Comparison of ENCODE assay signal across 25 mouse cellular contexts in genomic region chr8:126464071-126464470, GRCm38 (mm10). TPM values are rescaled to one million over a fixed set of nuclear protein-coding genes. Genes with fewer than 3 reads are reported as not detected.
DNase-seq lines count a peak whose midpoint lies in the region; ATAC-seq and TF ChIP-seq lines count a peak whose summit lies in the region.
"Had no signal": no experiment of that assay in that cellular context is flagged by ENCODE, and none has a peak within 500 bp of the region (broad histone marks: within the 10 kb centered on the region; RNA-seq: fewer than 3 reads in every experiment).

No protein-coding gene starts in this region.

- WGBS in liver, adult 2 months = 26% methylated on average over 7 of the region's 7 CpGs
- 73% methylated on average over 7 of the region's 7 CpGs for WGBS in liver, embryonic 12.5 days (ENCODE audit: insufficient replicate concordance)
- 62% methylated on average over 7 of the region's 7 CpGs for WGBS in liver, postnatal 0 days (ENCODE audit: insufficient replicate concordance)
- WGBS in liver, embryonic 11.5 days = 86% methylated on average over 7 of the region's 7 CpGs
- 39% methylated on average over 7 of the region's 7 CpGs for WGBS in intestine, postnatal 0 days
- 92% methylated on average over 7 of the region's 7 CpGs for WGBS in midbrain, embryonic 15.5 days

- no peak overlapping the region for H3K4me3 ChIP-seq in liver, adult 2 months (ENCODE audit: insufficient read depth, low read depth, low read length)
- H3K4me3 ChIP-seq in liver, embryonic 12.5 days = no peak overlapping the region
- H3K4me3 ChIP-seq in liver, postnatal 0 days (ENCODE audit: low read depth, low read length) = no peak overlapping the region
- no peak overlapping the region for H3K4me3 ChIP-seq in liver, embryonic 11.5 days (ENCODE audit: low read depth, low read length)
- H3K4me3 ChIP-seq in intestine, postnatal 0 days (ENCODE audit: low read depth, low read length) = no peak overlapping the region
- no peak overlapping the region for H3K4me3 ChIP-seq in midbrain, embryonic 15.5 days
- H3K4me3 ChIP-seq: embryonic facial prominence, embryonic 10.5 days; embryonic facial prominence, embryonic 12.5 days had no signal

- H3K36me3 ChIP-seq in liver, adult 2 months (ENCODE audit: control insufficient read depth, insufficient read depth, low read length) = peaks cover 13% of the 10 kb centered on the region; the same call in 1 of the 2 replicates
- peaks cover 84% of the 10 kb centered on the region for H3K36me3 ChIP-seq in liver, embryonic 12.5 days
- H3K36me3 ChIP-seq in liver, postnatal 0 days (replicated peaks; ENCODE audit: insufficient read depth, low read length) = peaks cover 34% of the 10 kb centered on the region
- peaks cover 21% of the 10 kb centered on the region for H3K36me3 ChIP-seq in liver, embryonic 11.5 days (ENCODE audit: control insufficient read depth, insufficient read depth, low read length)
- H3K36me3 ChIP-seq in intestine, postnatal 0 days (ENCODE audit: control insufficient read depth, insufficient read depth) = peaks cover 39% of the 10 kb centered on the region
- peaks cover 7% of the 10 kb centered on the region; the same call in 1 of the 2 replicates for H3K36me3 ChIP-seq in midbrain, embryonic 15.5 days (replicated peaks)

- no peak for TF ChIP-seq CTCF in liver, adult 2 months (IDR thresholded peaks at IDR 0.05; ENCODE audit: low read depth, low read length)
- TF ChIP-seq CTCF in liver, postnatal 0 days (IDR thresholded peaks at IDR 0.05; ENCODE audit: low read depth) = no peak
- no peak for TF ChIP-seq CTCF in intestine, postnatal 0 days (IDR thresholded peaks at IDR 0.05; ENCODE audit: low read depth)

- H3K4me2 ChIP-seq in liver, embryonic 12.5 days = no peak overlapping the region
- H3K4me2 ChIP-seq in liver, postnatal 0 days (ENCODE audit: low read depth, low read length) = no peak overlapping the region
- no peak overlapping the region for H3K4me2 ChIP-seq in liver, embryonic 11.5 days
- no peak overlapping the region for H3K4me2 ChIP-seq in intestine, postnatal 0 days (replicated peaks; ENCODE audit: low read depth)
- no peak overlapping the region for H3K4me2 ChIP-seq in midbrain, embryonic 15.5 days
- H3K4me2 ChIP-seq: embryonic facial prominence, embryonic 12.5 days had no signal

- ATAC-seq in liver, embryonic 12.5 days = no peak
- peak; percentile 85 for ATAC-seq in liver, postnatal 0 days
- ATAC-seq in liver, embryonic 11.5 days (replicated peaks; ENCODE audit: low FRiP score) = no peak
- ATAC-seq in intestine, postnatal 0 days = peak; percentile 77
- no peak for ATAC-seq in midbrain, embryonic 15.5 days (replicated peaks)
- ATAC-seq: activated CD4-positive, CD25-positive, alpha-beta regulatory T cell, adult 4 months; CD4-positive, CD25-positive, alpha-beta regulatory T cell, adult 4 months; forebrain, embryonic 14.5 days; Patski had no signal

- no peak overlapping the region for H3K9ac ChIP-seq in liver, adult 2 months (ENCODE audit: low read depth, low read length)
- no peak overlapping the region for H3K9ac ChIP-seq in liver, embryonic 12.5 days
- H3K9ac ChIP-seq in liver, postnatal 0 days (replicated peaks) = no peak overlapping the region
- H3K9ac ChIP-seq in liver, embryonic 11.5 days (ENCODE audit: low read depth, low read length) = no peak overlapping the region
- H3K9ac ChIP-seq in intestine, postnatal 0 days (ENCODE audit: low read depth, low read length) = no peak overlapping the region
- H3K9ac ChIP-seq in midbrain, embryonic 15.5 days = no peak overlapping the region
- H3K9ac ChIP-seq: embryonic facial prominence, embryonic 12.5 days had no signal

- no peak for TF ChIP-seq EP300 in liver, postnatal 0 days (IDR thresholded peaks at IDR 0.05; ENCODE audit: low read depth)

- H3K4me1 ChIP-seq in liver, adult 2 months (ENCODE audit: control insufficient read depth, insufficient read depth, low read length) = 0 out of 2 replicates have a peak, but pooled peaks cover 5% of the 10 kb centered on the region
- 0 out of 2 replicates have a peak, but pooled peaks cover 10% of the 10 kb centered on the region for H3K4me1 ChIP-seq in liver, embryonic 12.5 days
- peaks cover 5% of the 10 kb centered on the region for H3K4me1 ChIP-seq in liver, postnatal 0 days (ENCODE audit: insufficient read depth)
- H3K4me1 ChIP-seq in liver, embryonic 11.5 days (replicated peaks; ENCODE audit: control insufficient read depth, insufficient read depth, low read length) = no peaks in the 10 kb centered on the region
- no peaks in the 10 kb centered on the region for H3K4me1 ChIP-seq in intestine, postnatal 0 days (replicated peaks; ENCODE audit: control insufficient read depth, insufficient read depth, low read length)
- H3K4me1 ChIP-seq in midbrain, embryonic 15.5 days = no peaks in the 10 kb centered on the region
- H3K4me1 ChIP-seq: embryonic facial prominence, embryonic 10.5 days; embryonic facial prominence, embryonic 12.5 days had no signal

- no peaks in the 10 kb centered on the region for H3K9me3 ChIP-seq in liver, embryonic 12.5 days (replicated peaks)
- no peaks in the 10 kb centered on the region for H3K9me3 ChIP-seq in liver, postnatal 0 days (ENCODE audit: low read length)
- H3K9me3 ChIP-seq in liver, embryonic 11.5 days (ENCODE audit: control insufficient read depth, low read length) = no peaks in the 10 kb centered on the region
- no peaks in the 10 kb centered on the region for H3K9me3 ChIP-seq in intestine, postnatal 0 days (ENCODE audit: control insufficient read depth)
- no peaks in the 10 kb centered on the region for H3K9me3 ChIP-seq in midbrain, embryonic 15.5 days
- H3K9me3 ChIP-seq: embryonic facial prominence, embryonic 10.5 days; embryonic facial prominence, embryonic 12.5 days; G1E had no signal

- H3K27ac ChIP-seq in liver, adult 2 months (replicated peaks; ENCODE audit: insufficient read depth, low read depth, low read length) = no peak overlapping the region
- no peak overlapping the region for H3K27ac ChIP-seq in liver, embryonic 12.5 days
- H3K27ac ChIP-seq in liver, postnatal 0 days (ENCODE audit: low read depth) = no peak overlapping the region
- H3K27ac ChIP-seq in liver, embryonic 11.5 days (ENCODE audit: low read depth, low read length) = no peak overlapping the region
- H3K27ac ChIP-seq in intestine, postnatal 0 days (ENCODE audit: low read depth, low read length) = no peak overlapping the region
- no peak overlapping the region for H3K27ac ChIP-seq in midbrain, embryonic 15.5 days
- H3K27ac ChIP-seq: embryonic facial prominence, embryonic 10.5 days; embryonic facial prominence, embryonic 12.5 days had no signal

- DNase-seq in heart, adult 11 months = peak; percentile 73
- DNase-seq in heart, adult 8-10 months (ENCODE audit: low spot score) = no peak
- peak; percentile 36 for DNase-seq in liver, adult 2 months (ENCODE audit: extremely low read depth, low read depth, low spot score)
- DNase-seq in liver, postnatal 0 days = peak; percentile 38
- no peak for DNase-seq in liver, embryonic 11.5 days (ENCODE audit: low spot score)
- DNase-seq: adrenal gland, adult 8-10 months; adrenal gland, postnatal 14 days; adrenal gland, postnatal 36 days; B cell, adult 2 months; cerebellum, adult 11-12 months; cerebellum, adult 2 months; cerebellum, adult 9-10 months; cerebellum, postnatal 10 days; cerebellum, postnatal 25 days had no signal

- no peaks in the 10 kb centered on the region for H3K79me2 ChIP-seq in liver, adult 2 months (ENCODE audit: control insufficient read depth, insufficient read depth, low read length)

- H3K27me3 ChIP-seq in liver, adult 2 months (ENCODE audit: control insufficient read depth, insufficient read depth, low read length) = no peaks in the 10 kb centered on the region
- no peaks in the 10 kb centered on the region for H3K27me3 ChIP-seq in liver, embryonic 12.5 days (replicated peaks)
- H3K27me3 ChIP-seq in liver, postnatal 0 days (ENCODE audit: insufficient read depth, low read length) = no peaks in the 10 kb centered on the region
- no peaks in the 10 kb centered on the region for H3K27me3 ChIP-seq in liver, embryonic 11.5 days (replicated peaks; ENCODE audit: control insufficient read depth, insufficient read depth, low read length)
- no peaks in the 10 kb centered on the region for H3K27me3 ChIP-seq in intestine, postnatal 0 days (replicated peaks; ENCODE audit: control insufficient read depth, insufficient read depth, low read length)
- no peaks in the 10 kb centered on the region for H3K27me3 ChIP-seq in midbrain, embryonic 15.5 days (replicated peaks)
- H3K27me3 ChIP-seq: CH12.LX; embryonic facial prominence, embryonic 12.5 days; Patski had no signal

- no peak for TF ChIP-seq POLR2A in liver, adult 2 months (IDR thresholded peaks at IDR 0.05; ENCODE audit: extremely low read depth, insufficient read depth, low read length)

RNA-seq across cellular contexts. Expression of gene Tarbp1, which starts 10.8 kb away (rescaled TPM):
- 1 to 10 TPM; 2.9 to 4.9 (median 3.5) TPM for total RNA-seq in heart, adult 8-10 months (2022)
- total RNA-seq in liver, adult 2 months (2014; rRNA removed) = 2.8 and 3.8 TPM in 2 replicates
- 1.6 and 2.4 TPM in 2 replicates for polyA plus RNA-seq in liver, adult 2 months (2012; rRNA removed)
- polyA plus RNA-seq in liver, embryonic 12.5 days (2016; fragmentation: Nextera tagmentation; extraction: Ambion mirVana) = 3.3 and 3.4 TPM in 2 replicates
- polyA plus RNA-seq in liver, postnatal 0 days (2015; fragmentation: Nextera tagmentation; extraction: Ambion mirVana) = 0.82 and 1.1 TPM in 2 replicates
- polyA plus RNA-seq in liver, embryonic 11.5 days (2014; fragmentation: Nextera tagmentation; extraction: Ambion mirVana) = 4.7 and 4.9 TPM in 2 replicates
- polyA plus RNA-seq in intestine, postnatal 0 days (2015; fragmentation: Nextera tagmentation; extraction: Ambion mirVana) = 0.99 and 1.2 TPM in 2 replicates
- polyA plus RNA-seq in midbrain, embryonic 15.5 days (2015; fragmentation: Nextera tagmentation; extraction: Ambion mirVana) = 1.5 and 1.8 TPM in 2 replicates

RNA-seq across cellular contexts. Expression of gene Coa6, which starts 41.8 kb away (rescaled TPM):
- total RNA-seq in heart, adult 8-10 months (2022) = 10 to 100 TPM; 22.1 to 35.2 (median 27.6) TPM
- 50.7 and 74.5 TPM in 2 replicates for total RNA-seq in liver, adult 2 months (2014; rRNA removed)
- 64.7 and 66.9 TPM in 2 replicates for polyA plus RNA-seq in liver, adult 2 months (2012; rRNA removed)
- polyA plus RNA-seq in liver, embryonic 12.5 days (2016; fragmentation: Nextera tagmentation; extraction: Ambion mirVana) = 39.6 and 42.7 TPM in 2 replicates
- 81.0 and 97.6 TPM in 2 replicates for polyA plus RNA-seq in liver, postnatal 0 days (2015; fragmentation: Nextera tagmentation; extraction: Ambion mirVana)
- 57.4 and 57.9 TPM in 2 replicates for polyA plus RNA-seq in liver, embryonic 11.5 days (2014; fragmentation: Nextera tagmentation; extraction: Ambion mirVana)
- polyA plus RNA-seq in intestine, postnatal 0 days (2015; fragmentation: Nextera tagmentation; extraction: Ambion mirVana) = 78.6 and 82.6 TPM in 2 replicates
- polyA plus RNA-seq in midbrain, embryonic 15.5 days (2015; fragmentation: Nextera tagmentation; extraction: Ambion mirVana) = 32.5 and 38.9 TPM in 2 replicates

Comparison
In these comparisons a context has a peak if more than half of its experiments do, and no peak if none do; other contexts are left out.
1. DNase-seq: peak in heart, adult 11 months (single experiment), liver, adult 2 months (single experiment) and liver, postnatal 0 days (single experiment); none in heart, adult 8-10 months (single experiment) and liver, embryonic 11.5 days (single experiment).
2. ATAC-seq: peak in liver, postnatal 0 days (single experiment) and intestine, postnatal 0 days (single experiment); none in liver, embryonic 12.5 days (single experiment), liver, embryonic 11.5 days (single experiment) and midbrain, embryonic 15.5 days (single experiment).